Mouse (Mus musculus): ENCODE measurements around the gene Adgra1.
A peak's percentile ranks its signal among the peaks of the same experiment; 100 is the strongest.

GRCm38 (mm10) chr7:139851098-139851497 lies 17.1 kb downstream of the Adgra1 start:
- TF ChIP-seq FLI1 (IDR thresholded peaks at IDR 0.05; ENCODE audit: low read length): no peak
- 0 out of 3 replicates have a peak, but pooled peaks have one; percentile 9 for TF ChIP-seq GATA1 (IDR thresholded peaks at IDR 0.05; ENCODE audit: borderline replicate concordance, low read length)

All from megakaryocyte, embryonic 14.5 days (primary cell).